Mouse (Mus musculus) cerebellum, adult 9-11 months (tissue): ENCODE measurements around the gene Sec1.

Source experiments
- DNase-seq: peaks from one replicate; pipeline ENCODE4 v3.0.0; 2022

Gene Sec1

DNA sequence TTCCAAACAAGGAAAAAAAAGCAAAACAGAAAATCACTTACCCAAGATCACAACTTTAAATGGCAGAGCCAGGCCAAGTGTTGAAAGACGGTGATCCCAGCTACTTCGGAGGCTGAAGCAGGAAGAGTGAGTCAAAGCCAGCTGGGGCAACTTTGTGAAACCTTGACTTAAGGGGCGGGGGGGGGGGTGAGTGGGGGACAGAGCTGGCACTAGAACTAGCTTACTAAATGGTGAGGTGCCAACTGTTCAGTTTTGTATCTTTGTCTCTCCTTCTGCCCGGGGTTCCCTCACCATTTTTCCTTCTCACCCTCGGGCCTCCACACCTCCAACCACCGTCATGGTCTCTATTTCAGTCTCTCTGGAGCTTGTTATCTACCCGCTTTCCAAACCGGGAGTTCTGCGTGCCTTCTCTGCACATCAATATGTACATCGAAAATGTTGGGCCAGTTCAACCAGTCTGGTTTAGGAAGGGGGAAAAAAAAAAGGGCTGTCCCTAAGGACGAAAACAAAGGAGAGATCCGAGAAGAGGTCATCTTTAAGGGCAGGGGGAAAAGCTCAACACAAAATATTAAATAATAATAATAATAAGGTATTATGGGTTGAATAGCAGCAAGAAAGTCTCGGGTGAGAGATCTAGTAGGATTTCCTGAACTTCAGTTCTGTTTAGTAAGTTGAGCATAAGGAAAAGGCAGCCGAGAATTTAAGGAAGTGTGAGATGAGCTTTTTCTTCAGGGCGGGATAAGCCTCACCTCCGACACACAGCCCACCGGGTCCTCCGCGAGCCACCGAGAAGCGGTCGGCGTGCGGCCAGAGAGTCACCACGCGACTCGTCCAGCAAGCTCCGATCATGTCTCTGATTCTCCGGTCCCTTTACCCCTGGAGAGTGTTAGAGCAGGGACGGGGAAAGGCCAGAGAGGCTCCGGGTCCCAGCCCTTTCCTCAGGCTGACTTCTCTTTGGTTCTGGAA is 23.0 kb upstream of the Sec1 start:
- DNase-seq: peak; percentile 45

DNA sequence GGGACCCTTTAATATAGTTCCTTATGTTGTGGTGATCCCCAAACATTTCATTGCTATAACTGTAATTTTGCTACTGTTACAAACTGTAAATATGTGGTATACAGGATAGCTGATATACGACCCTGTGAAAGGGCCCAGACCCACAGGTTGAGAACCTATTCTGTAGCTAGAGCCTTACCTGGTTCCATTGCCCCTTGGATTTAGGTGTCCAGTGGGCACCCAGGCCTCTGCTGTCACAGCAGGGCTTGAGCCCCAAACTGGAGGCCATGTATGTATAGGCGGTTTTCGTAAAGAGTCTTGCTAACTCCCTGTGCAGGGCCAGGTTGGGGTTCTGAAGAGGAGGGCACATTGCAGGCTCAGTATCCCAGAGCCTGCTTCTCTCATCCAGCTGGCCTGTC is 22.3 kb upstream of the Sec1 start:
- DNase-seq: peak; percentile 43

DNA sequence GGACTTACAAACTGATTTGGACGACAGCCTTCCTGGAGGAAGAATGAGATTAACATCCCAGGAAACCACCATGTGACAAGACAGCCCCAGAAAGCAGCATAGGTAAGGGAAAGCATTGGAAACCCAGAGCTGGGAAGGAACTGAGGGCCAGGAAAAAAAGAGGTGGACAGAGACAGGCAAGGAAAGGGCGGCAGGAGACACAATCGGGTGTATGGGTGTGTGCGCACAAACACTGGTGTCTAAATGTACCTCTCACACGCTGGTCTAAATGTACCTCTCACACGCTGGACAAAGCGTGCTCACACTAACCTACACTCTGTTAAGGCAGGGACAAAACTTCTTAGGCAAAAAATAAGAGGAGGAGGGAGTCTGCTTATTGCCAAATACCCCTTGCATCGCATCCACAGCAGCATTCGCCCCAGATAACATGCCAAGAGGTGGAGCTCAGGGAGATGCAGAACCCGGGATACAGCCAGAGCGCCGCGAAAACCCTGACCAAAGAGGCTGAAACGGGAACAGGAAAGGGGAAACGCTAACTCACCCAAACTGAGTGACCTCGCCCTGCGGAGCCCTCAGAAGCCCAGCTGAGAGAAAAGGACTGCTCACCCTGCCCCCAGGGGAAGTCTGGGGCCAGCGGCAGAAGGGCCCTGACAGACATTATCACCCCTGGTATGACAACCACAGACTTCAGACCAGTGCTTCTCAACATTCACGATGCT is 21.7 kb upstream of the Sec1 start:
- DNase-seq: peak; percentile 67

DNA sequence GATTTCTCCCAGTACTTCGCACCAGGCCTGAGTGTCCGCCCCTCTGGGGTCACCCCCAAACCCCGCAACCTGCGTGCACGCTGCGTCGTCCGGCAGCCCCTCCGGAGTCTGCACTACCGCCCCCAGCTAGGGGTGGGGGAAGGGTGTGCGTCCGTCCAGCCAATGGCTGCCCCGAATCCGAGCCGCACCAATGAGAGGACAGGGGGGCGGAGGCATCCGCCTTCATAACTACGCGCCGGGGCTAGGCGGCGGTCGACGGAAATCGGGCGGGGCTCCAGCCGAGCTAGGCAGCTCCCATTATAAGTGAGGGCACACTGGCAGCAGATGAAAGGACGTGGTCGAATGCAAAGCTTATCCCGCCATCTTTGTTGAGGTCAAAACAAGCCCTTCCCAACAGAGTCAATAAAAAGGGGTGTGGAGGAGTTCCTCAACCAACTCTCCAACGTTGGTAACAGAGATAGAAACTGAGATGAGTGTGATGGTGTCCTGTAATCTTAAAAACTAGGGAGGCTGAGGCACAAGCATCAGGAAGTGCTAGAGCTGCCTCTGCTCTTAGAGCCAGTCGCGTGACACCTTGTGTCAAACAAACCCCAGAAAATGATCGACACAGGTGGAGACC is 21.0 kb upstream of the Sec1 start, which contains the start of gene Rpl18:
TSS of gene Rpl18 (plus strand) at position 368 of the 619 bp plus-strand sequence.
- peak; percentile 99 for DNase-seq

DNA sequence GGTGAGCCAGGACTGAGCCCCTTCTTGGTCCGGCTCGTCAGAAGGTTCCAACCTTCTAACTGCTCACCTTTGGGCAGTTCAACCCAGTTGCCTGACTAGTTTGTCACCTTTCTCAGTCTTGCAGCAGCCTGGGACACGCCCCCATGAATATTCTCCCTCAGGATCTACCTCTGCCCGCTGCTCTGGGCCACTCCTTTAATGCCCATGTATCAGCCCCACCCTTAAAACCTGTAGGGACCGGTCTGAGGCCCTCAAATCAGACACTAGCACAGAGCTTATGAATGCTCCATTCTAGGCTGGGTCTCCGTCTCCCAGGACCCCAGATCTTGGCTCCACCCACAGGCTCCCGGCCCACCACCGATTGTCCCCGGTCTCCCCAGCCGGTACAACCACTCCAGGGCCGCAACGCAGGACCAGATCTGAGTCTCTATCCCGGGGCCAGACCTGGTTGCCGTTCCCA is 20.5 kb upstream of the Sec1 start:
- no peak for DNase-seq

DNA sequence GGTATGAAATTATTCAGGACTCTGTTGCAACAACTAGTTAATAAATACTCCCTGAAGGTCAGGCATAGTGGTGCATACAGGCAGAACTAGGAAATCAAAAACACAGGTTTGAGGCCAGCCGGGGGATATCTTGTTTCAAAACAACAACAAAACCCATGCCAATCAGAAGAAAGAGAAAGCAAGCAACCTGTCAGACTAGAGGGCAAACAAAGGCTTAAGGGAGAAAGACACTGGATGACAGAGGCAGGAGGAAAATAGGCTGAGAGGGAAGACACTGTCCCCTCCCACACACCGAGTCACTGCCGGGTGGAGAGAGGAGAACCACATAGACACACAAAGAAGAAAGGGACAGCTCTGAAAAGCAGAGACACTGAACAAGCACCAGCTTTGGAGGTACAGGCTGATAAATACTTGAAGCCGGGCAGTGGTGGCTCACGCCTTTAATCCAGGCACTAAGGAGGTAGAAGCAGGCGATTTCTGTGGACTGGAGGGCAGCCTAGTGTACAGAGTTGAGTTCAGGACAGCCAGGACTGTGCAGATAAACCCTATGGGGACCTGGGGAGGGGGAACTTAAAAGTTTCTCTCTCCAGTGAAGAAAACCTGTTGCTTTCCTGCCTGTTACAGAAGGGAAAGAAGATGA is 19.8 kb upstream of the Sec1 start:
- no peak for DNase-seq

DNA sequence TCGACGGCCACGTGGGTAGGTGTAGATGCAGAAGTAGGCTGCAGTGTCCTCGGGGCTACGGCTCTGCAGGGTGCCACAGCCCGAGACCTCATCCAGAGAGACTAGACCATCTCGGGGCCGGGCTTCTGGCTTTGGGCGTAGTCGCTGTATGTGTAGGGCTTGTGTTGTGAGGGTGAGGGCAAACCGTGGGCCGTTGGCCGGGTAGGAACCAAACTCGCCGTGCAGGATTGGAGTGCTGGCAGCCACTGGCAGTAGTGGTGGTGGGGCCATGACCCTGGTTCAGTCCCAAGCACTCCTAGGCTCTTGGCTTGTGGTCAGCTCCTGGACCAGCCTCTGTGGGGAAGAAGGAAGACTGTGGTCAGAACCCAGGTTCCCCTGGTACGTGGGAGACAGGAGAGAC is 19.2 kb upstream of the Sec1 start:
- peak; percentile 72 for DNase-seq

DNA sequence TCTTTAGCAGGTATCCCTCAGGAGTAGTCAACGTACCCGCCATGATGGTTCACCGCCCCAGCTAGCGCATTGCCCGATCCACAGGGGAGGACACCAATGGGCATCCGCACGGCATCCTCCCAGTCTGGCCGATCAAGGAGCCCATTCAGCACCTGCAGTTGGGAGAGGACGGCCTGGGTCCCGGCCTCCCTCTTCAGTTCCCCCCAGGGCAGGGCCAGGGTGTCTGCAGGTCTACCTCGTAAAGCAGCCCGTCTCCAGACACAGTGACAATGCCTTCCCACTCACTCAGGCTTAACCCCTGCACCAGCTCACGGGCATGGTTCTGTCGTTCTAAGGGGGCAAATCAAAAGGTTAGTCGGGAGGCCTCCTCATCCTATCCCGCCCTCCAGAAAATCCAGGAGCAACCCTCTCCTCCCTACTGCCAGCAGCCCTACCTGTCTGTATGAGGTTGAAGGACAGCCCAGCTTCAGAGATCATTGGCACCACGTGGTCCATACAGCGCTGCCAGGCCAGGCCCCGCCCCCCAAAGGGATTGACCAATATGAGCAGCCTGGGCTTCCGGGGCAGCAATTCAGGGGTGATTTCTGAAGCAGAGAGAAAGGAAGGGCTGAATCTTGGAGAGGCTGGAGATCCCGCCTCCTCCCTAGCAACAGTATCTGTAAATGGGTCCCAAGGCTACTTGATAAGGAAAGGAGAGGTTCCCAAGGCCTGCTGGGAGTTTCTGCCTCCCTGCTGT is 18.0 kb upstream of the Sec1 start:
- peak; percentile 76 for DNase-seq

DNA sequence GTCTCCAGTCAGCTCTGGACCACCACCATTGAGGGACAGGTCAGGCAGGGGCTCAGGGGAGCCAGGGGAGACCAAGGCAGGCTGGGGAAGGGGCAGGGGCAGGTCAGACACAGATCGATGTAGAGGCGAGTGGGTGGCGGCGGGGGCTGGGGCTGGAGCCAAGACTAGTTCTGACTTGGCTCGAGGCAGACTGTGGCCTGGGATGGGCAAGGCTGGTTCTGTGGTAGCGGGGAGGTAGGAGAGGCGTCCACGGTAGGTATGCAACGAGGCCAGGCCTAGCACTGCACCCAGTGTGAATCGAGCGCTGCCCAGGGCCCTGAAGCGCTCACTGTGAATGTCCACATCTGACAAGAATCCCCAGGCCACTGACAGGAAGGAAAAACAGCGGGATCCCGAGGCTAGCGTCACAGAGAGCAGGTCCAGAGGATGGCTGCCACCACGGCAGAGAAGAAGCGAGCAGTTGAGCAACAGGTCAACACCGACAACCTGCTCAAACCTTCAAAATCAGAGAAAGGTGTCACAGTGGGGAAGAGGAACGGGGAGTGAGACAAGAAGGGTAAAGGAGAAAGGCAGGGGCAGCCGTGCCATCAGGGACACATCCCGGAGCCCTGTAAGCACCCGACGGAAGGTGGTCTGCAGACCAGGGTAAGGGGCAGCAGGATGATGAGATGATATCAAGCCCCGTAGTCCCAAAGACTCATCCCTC is 17.3 kb upstream of the Sec1 start:
- DNase-seq: peak; percentile 65

DNA sequence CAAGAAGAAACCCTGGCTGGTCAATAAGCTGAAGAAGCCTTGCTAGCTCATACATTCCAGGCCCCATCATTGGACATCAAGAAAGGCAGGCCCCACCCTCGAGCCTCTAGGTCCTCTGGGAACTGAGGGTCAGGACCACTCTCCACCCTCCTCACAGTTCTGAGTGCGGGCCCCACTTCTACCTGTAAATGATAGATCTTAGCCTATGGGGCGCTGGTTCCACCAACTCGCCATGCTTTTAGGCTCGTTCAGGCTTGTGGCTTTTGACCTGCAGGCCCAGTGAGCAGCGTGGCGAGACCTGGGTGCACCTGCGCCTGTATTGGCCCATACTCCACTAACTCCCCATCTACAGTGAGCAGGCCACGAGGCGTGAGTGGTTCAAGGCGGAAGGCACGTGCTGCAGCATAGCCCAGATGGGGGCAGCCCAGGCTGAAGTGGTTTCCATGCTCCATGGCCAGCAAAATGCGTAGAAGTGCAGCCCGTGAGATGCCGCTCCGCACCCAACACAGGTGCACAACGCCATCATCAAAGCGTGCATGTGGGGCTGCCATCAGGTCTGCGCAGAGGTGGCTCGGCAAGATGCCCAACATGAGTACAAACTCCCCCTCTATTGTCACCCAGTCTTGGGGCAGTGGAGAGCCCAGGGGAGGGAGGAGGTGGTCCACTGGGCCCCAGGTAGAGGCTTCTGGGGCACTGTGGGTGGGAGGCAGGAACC is 16.4 kb upstream of the Sec1 start:
- DNase-seq: peak; percentile 70

DNA sequence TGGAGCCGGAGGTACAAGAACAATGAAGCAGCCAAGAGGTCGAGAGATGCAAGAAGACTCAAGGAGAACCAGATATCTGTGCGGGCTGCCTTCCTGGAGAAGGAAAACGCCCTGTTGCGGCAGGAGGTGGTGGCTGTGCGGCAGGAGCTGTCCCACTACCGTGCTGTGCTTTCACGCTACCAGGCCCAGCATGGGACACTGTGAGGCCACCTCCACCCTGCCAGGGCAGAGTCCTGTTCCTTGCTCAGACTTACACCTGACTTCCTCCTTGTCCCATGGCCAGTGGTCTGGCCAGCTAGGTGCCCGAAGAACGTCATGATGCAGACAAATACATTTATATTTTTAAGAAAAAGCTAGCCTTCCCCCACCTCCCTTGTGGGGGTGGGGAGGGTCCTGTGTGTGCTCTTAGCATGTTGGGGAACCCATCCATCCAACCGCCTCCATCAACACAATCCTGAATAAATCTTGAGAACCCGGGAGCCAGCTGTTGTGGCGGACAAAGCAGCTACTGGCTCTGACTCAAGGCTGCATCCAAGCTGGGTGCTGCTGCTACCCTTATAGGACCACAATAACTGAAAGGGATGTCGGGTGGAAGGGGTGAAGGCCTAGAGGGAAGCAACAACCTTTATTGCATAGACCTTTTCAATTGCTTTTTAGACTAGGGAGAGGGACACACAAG is 15.6 kb upstream of the Sec1 start:
- peak; percentile 63 for DNase-seq

DNA sequence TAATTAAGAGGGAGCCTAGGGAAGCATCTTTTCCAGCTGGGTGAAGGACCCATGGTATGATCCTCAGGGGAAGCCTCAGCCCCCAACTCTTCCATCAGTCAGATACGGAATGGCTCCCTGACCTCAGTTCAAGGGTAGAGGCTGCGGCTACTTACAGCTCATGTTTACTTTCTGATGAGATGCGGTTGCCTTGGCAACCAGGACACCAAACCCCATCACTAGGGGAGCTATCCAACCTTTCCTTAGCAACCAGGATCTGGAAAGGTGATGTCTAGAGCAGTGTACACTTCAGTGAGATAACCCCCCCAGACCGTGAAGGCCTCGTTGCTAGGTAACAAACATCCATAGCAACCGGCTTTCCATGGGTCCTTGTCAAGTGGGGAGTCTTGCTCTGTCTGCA is 14.8 kb upstream of the Sec1 start:
- DNase-seq: peak; percentile 64

DNA sequence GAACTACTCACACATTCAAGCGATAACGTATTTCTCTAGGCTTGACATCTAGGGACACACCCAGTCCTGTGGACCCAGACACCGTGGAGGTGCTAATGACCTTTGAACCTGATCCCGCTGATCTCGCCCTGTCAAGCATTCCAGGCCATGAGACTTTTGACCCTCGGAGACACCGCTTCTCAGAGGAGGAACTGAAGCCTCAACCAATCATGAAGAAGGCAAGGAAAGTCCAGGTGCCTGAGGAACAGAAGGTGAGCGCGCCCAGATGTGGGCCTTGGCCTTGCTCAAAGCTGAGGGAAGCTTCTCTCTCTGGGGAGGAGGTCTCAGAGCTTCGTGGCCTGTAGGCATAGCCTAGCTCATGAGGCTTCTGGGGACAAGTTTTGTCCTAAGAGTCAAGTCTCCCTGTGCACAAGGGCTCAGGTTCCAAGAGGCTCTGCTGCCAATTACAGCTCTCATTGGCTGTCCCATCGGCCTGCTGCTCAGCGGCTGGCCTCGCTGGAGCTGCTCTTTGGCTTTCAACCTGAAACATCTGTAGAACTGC is 14.1 kb upstream of the Sec1 start:
- DNase-seq: peak; percentile 77

DNA sequence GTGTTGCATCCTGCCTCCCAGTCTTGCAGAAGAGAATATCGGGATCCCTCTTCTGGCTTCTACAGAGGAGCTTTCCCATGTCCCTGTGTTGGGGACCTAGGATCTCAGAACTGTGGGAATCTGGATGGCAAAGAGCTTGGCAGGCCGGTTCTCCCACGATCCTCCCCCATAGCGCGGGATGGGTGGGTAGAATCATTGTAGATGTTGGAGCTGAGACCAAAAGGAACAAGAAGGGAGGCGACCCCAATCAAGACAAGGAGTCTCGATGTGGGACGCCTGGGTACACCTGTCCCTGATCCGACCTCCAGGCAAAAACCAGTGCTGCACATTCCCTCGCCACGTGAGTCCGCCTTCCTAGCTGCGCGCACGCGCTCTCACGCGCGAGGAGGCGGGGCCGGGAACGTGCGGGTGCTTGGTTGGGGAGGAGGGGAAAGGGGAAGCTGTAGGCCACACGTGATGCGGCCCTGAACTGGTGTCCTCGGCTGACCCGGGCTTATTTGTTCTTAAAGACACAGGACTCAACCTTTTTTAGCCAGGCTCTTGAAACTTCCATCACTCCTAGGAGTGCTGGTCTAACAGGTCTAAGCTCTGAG is 13.3 kb upstream of the Sec1 start:
- DNase-seq: peak; percentile 98

DNA sequence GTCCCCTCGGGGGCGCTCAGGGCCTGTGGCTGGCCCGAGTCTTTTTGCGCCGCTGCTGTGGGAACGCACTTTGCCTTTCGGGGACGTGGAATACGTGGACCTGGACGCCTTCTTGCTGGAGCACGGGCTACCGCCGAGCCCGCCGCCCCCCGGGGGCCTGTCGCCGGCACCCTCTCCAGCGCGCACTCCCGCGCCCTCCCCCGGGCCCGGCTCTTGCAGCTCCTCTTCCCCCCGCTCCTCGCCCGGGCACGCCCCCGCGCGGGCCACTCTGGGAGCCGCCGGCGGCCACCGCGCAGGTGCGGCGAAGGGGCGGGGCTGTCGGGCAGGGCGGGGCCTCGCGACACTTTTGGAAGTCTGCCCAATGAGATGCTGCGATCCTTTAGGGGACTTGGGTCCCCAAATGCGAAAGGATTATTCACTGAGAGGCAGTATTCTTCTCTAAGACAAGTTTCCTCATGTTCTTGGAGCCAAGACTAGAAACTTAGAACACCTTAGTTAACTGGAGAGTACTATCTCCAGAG is 12.6 kb upstream of the Sec1 start:
- peak; percentile 94 for DNase-seq

DNA sequence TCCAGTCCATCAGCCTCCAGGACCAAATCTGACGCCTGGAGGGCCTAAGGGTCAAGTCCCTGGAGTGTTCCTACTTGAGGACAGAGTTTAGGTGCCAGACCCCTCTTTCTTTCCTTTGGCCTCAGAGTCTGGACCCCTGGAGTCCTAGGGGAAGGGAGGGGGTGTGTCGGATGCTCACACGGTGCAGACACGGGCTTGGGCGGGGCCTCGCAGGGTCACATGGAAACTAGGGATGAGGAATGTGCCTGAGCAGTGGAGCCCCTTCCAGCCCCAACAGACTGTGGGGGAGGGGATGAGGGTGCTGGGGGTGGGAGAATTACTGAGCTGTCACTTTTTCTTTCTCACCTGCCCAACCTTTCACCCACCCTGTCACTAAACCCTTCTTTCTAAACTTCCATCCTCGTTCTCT is 11.7 kb upstream of the Sec1 start:
- peak; percentile 94 for DNase-seq

DNA sequence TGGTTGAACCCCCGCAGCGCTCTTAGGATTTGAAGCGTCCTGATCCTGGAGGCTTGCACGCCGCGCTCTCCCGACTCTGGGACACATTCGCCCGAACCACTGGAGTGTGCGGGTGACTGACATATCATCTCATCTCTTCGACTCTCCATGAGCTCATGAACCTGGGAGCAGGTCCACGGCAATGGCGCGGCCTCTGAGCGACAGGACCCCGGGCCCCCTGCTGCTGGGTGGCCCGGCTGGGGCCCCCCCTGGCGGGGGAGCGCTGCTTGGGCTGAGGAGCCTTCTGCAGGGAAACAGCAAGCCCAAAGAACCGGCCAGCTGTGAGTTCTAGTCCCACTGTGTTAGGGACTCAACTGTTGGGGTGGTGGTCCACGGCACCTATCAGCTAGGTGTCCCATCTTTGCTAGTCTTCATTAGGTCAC is 11.3 kb upstream of the Sec1 start:
- no peak for DNase-seq

DNA sequence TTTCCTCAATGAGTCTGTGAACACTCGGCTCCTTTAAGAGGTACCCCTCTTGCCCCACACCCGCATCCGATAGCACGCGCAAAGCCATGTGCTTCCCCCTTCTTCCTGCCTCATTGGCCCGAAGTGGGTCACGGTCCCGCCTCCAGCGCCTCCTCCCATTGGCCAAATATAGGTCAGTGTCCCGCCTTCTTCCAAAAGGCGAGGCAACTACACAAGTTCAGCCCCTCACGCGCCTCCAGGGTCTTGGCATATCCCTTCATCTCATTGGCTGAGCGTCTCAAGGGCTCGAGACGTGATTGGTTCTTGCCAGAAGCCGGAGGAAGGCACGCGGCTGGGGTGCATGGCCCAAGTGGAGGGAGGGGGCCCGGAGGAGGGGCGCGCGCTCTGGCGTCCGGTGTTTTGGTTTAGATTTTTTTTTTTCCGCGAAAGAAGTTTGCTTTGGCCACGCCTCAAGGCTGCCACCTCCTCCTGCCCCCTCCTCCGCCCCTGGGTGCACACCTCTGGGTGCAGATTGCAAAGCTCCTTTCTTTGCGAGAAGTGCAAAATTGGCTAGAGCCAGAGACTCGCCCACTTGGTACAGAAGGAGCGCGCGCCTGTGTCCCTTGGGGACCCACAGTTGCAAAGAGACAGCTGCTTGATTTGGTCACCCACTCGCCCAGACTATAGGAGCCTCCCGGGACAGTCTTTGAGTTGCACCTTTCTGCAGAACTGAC is 10.7 kb upstream of the Sec1 start, which contains the start of gene Dbp:
TSS of gene Dbp (plus strand) at position 359 of the 713 bp plus-strand sequence.
- DNase-seq: peak; percentile 100
